Mouse (Mus musculus) C2C12 (cell line): ENCODE data around the gene Socs3.

Experiments
- CEBPB ChIP-seq: IDR thresholded peaks from one replicate; pipeline ENCODE4 v1.6.1; 2011; ENCODE audit warnings: low read depth, mild to moderate bottlenecking, control low read depth, moderate library complexity
- CTCF ChIP-seq: IDR thresholded peaks from one replicate; pipeline ENCODE4 v1.5.1; 2011; ENCODE audit not compliant: control insufficient read depth, insufficient read depth, insufficient read length
- FOSL1 ChIP-seq: IDR thresholded peaks from one replicate; pipeline ENCODE4 v1.8.0; 2011; ENCODE audit warnings: mild to moderate bottlenecking, low read length; ENCODE audit not compliant: poor library complexity, insufficient read depth, severe bottlenecking
- MAX ChIP-seq: IDR thresholded peaks from one replicate; pipeline ENCODE4 v1.6.1; 2011; ENCODE audit warnings: mild to moderate bottlenecking, control low read depth
- MYOD1 ChIP-seq: IDR thresholded peaks from one replicate; pipeline ENCODE4 v1.6.1; 2011; ENCODE audit warnings: low read depth; ENCODE audit not compliant: control insufficient read depth, insufficient read length
- MYOG ChIP-seq: IDR thresholded peaks from one replicate; pipeline ENCODE4 v1.6.1; 2011; ENCODE audit not compliant: control insufficient read depth, insufficient read length; ENCODE audit errors: extremely low read depth
- USF1 ChIP-seq: IDR thresholded peaks from one replicate; pipeline ENCODE4 v1.6.1; 2011; ENCODE audit warnings: low read depth, mild to moderate bottlenecking, control low read depth, moderate library complexity

- TF ChIP-seq CTCF (no peak), MAX (no peak), MYOG (no peak), USF1 (no peak), CEBPB (no peak), MYOD1 (peak; percentile 50), FOSL1 (no peak)
These were observed 46.6 kb downstream of the Socs3 start for GRCm38 (mm10) chr11:117923279-117923678.
